Mouse (Mus musculus): Measurements from ENCODE around the gene Lrrn4cl. TPM values are rescaled to one million over a fixed set of nuclear protein-coding genes. Genes with fewer than 3 reads are reported as not detected.

Lrrn4cl gene
- polyA plus RNA-seq, 1 experiment from 2014 or later, result 0.15 TPM

DNA sequence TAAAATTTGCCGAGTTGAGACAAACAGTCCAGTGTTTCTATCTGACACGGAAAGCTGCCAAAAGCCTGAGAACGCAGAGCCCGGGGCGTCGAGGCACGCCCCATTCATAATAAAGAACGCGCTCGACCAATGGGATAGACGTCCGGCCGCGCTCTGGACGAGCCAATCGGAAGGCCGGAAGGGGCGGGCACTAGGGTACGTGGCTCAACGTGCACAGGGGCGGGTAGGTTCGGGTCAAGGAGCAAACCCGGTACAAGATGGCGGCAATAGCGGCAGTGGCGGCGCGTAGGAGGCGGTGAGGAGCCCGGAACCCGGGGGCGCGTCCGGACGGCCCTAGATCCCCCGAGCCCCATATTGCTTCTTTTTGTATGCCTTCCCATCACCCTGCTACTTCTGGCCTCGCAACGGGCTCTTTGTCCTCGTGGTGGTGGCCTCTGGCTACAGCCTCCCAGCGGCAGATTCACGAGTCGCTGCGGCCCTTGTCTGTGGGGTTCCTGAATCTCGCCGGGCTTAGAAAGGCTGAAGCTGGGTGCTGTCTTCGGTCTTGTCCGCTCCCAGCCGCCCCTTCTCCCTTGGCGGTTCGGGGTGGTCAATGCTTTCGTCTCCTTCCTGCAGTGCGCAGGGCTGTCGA lies 47.4 kb downstream of the Lrrn4cl start, which contains the start of gene Ganab:
TSS of gene Ganab (plus strand) at position 207 of the 631 bp plus-strand sequence.
- WGBS (ENCODE audit: insufficient replicate concordance), result under 1% methylated on average over 53 of the region's 53 CpGs
- H3K9me3 ChIP-seq (replicated peaks), result no peaks in the 10 kb centered on the region
- H3K27me3 ChIP-seq, result no peaks in the 10 kb centered on the region
- ATAC-seq (ENCODE audit: insufficient read depth), result peak; percentile 98
- H3K36me3 ChIP-seq (replicated peaks), result peaks cover 47% of the 10 kb centered on the region
- peak within 1 kb of the TSS; percentile 81 for H3K4me2 ChIP-seq
- peak within 1 kb of the TSS; percentile 90 for H3K27ac ChIP-seq (replicated peaks)
- peak within 1 kb of the TSS; percentile 86 for H3K4me3 ChIP-seq (replicated peaks)
- peak within 1 kb of the TSS; percentile 91 for H3K9ac ChIP-seq
- peaks cover 66% of the 10 kb centered on the region for H3K4me1 ChIP-seq (replicated peaks)

GRCm38 (mm10) chr19:8898576-8898975 lies 48.0 kb downstream of the Lrrn4cl start:
- no peak for ATAC-seq (ENCODE audit: insufficient read depth)
- H3K4me1 ChIP-seq (replicated peaks), result peaks cover 61% of the 10 kb centered on the region

DNA sequence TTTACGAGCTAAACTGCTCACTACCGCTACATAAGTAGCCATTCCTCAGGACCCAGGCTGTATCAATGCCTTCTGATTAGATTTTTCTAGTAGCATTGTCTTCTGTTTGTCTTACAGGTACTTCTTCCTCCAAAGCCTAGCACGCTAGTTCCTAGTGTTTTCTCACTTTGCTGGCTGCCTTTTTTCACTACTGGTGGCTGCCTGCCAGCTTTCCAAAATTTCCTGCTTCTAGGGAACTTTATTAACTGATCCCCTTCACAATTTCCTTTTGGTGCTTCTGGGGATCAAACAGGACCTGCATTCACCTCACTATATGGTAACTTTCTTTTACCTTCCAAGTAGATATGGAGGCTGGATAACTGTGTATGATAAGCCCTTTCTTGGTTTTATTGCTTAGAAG lies 48.5 kb downstream of the Lrrn4cl start:
- WGBS (ENCODE audit: insufficient replicate concordance), result 33% methylated on average over 3 of the region's 3 CpGs
- no peaks in the 10 kb centered on the region for H3K9me3 ChIP-seq (replicated peaks)
- ATAC-seq (ENCODE audit: insufficient read depth), result no peak
- peak overlapping the region; percentile 86 for H3K4me3 ChIP-seq (replicated peaks)
- H3K4me1 ChIP-seq (replicated peaks), result peaks cover 56% of the 10 kb centered on the region
- H3K27me3 ChIP-seq, result no peaks in the 10 kb centered on the region
- peak overlapping the region; percentile 31; the same call in 1 of the 2 replicates for H3K27ac ChIP-seq (replicated peaks)
- peak overlapping the region; percentile 81 for H3K4me2 ChIP-seq
- H3K36me3 ChIP-seq (replicated peaks), result peaks cover 58% of the 10 kb centered on the region
- H3K9ac ChIP-seq, result peak overlapping the region; percentile 91

More at GRCm38 (mm10) chr19:8898576-8898975, 48.0 kb downstream of the Lrrn4cl start:
- H3K27ac ChIP-seq (replicated peaks), result peak overlapping the region; percentile 90
- no peaks in the 10 kb centered on the region for H3K27me3 ChIP-seq
- H3K4me2 ChIP-seq, result peak overlapping the region; percentile 81
- H3K4me3 ChIP-seq (replicated peaks), result peak overlapping the region; percentile 86
- peaks cover 53% of the 10 kb centered on the region for H3K36me3 ChIP-seq (replicated peaks)
- 3% methylated on average over 13 of the region's 13 CpGs for WGBS (ENCODE audit: insufficient replicate concordance)
- no peaks in the 10 kb centered on the region for H3K9me3 ChIP-seq (replicated peaks)
- peak overlapping the region; percentile 91 for H3K9ac ChIP-seq

DNA sequence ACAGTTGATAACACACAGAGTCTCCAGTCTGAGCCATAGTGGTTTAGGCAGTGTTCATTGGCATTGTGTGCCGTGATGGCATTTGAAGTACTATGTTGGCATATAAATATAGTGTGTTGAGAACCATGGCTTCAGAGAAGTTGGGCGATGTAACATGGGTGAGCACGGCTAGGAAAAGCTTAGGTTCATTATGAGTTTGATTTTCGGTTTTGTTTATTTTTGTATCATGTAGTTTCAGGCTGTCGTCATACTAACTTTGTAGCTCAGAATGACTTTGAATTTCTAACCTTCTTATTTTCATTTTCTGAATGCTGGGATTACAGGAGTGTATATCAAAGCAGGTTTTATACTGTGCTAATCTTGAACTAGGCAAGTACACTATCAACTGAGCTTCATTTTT lies 52.8 kb downstream of the Lrrn4cl start:
- H3K9me3 ChIP-seq (replicated peaks), result no peaks in the 10 kb centered on the region
- H3K36me3 ChIP-seq (replicated peaks), result peaks cover 69% of the 10 kb centered on the region
- peaks cover 29% of the 10 kb centered on the region for H3K4me1 ChIP-seq (replicated peaks)
- no peak overlapping the region for H3K4me2 ChIP-seq
- H3K4me3 ChIP-seq (replicated peaks), result no peak overlapping the region
- H3K27me3 ChIP-seq, result no peaks in the 10 kb centered on the region
- no peak overlapping the region for H3K27ac ChIP-seq (replicated peaks)
- ATAC-seq (ENCODE audit: insufficient read depth), result no peak
- 84% methylated on average over 5 of the region's 5 CpGs for WGBS (ENCODE audit: insufficient replicate concordance)
- H3K9ac ChIP-seq, result no peak overlapping the region

Small RNA genes within 50 kb of the gene (microRNA-seq; reads per million reads assigned to microRNA genes)
- not detected for gene Mir5136

Other genes starting within 250 kb of the Lrrn4cl start
- gene Slc22a6, start 232.7 kb upstream of the Lrrn4cl start, polyA plus RNA-seq (2015; fragmentation: Nextera tagmentation; extraction: Ambion mirVana), result 0.02 TPM in 1 of 2 replicates, not detected in the other
- 0.02 TPM in 1 of 2 replicates, not detected in the other for gene Chrm1, start 187.0 kb upstream of the Lrrn4cl start, polyA plus RNA-seq (2015; fragmentation: Nextera tagmentation; extraction: Ambion mirVana)
- 124 and 132 TPM in 2 replicates for gene Slc3a2, start 127.4 kb upstream of the Lrrn4cl start, polyA plus RNA-seq (2015; fragmentation: Nextera tagmentation; extraction: Ambion mirVana)
- 48.8 and 53.0 TPM in 2 replicates for gene Wdr74, start 114.9 kb upstream of the Lrrn4cl start, polyA plus RNA-seq (2015; fragmentation: Nextera tagmentation; extraction: Ambion mirVana)
- 0.43 and 0.62 TPM in 2 replicates for gene 1700092M07Rik, start 110.0 kb upstream of the Lrrn4cl start, polyA plus RNA-seq (2015; fragmentation: Nextera tagmentation; extraction: Ambion mirVana)
- 53.5 and 53.8 TPM in 2 replicates for gene Stx5a, start 109.4 kb upstream of the Lrrn4cl start, polyA plus RNA-seq (2015; fragmentation: Nextera tagmentation; extraction: Ambion mirVana)
- gene Nxf1, start 93.7 kb upstream of the Lrrn4cl start, polyA plus RNA-seq (2015; fragmentation: Nextera tagmentation; extraction: Ambion mirVana), result 81.2 and 91.6 TPM in 2 replicates
- gene Tmem223, start 79.8 kb upstream of the Lrrn4cl start, polyA plus RNA-seq (2015; fragmentation: Nextera tagmentation; extraction: Ambion mirVana), result 53.8 and 57.3 TPM in 2 replicates
- gene Tmem179b, start 76.3 kb upstream of the Lrrn4cl start, polyA plus RNA-seq (2015; fragmentation: Nextera tagmentation; extraction: Ambion mirVana), result 90.5 and 96.9 TPM in 2 replicates
- 13.2 and 15.4 TPM in 2 replicates for gene Taf6l, start 64.4 kb upstream of the Lrrn4cl start, polyA plus RNA-seq (2015; fragmentation: Nextera tagmentation; extraction: Ambion mirVana)
- 55.5 and 65.7 TPM in 2 replicates for gene Polr2g, start 52.2 kb upstream of the Lrrn4cl start, polyA plus RNA-seq (2015; fragmentation: Nextera tagmentation; extraction: Ambion mirVana)
- gene Zbtb3, start 48.2 kb upstream of the Lrrn4cl start, polyA plus RNA-seq (2015; fragmentation: Nextera tagmentation; extraction: Ambion mirVana), result 1.2 and 1.3 TPM in 2 replicates
- gene Ttc9c, start 31.4 kb upstream of the Lrrn4cl start, polyA plus RNA-seq (2015; fragmentation: Nextera tagmentation; extraction: Ambion mirVana), result 22.4 and 22.5 TPM in 2 replicates
- 2.2 and 2.6 TPM in 2 replicates for gene Hnrnpul2, start 30.8 kb upstream of the Lrrn4cl start, polyA plus RNA-seq (2015; fragmentation: Nextera tagmentation; extraction: Ambion mirVana)
- not detected in 2 replicates for gene AC129217.1, start 21.0 kb upstream of the Lrrn4cl start, polyA plus RNA-seq (2015; fragmentation: Nextera tagmentation; extraction: Ambion mirVana)
- 29.8 and 33.1 TPM in 2 replicates for gene Bscl2, start 13.3 kb upstream of the Lrrn4cl start, polyA plus RNA-seq (2015; fragmentation: Nextera tagmentation; extraction: Ambion mirVana)
- 0.43 and 0.50 TPM in 2 replicates for gene Gng3, start 11.6 kb upstream of the Lrrn4cl start, polyA plus RNA-seq (2015; fragmentation: Nextera tagmentation; extraction: Ambion mirVana)
- gene Ubxn1, start 20.7 kb downstream of the Lrrn4cl start, polyA plus RNA-seq (2015; fragmentation: Nextera tagmentation; extraction: Ambion mirVana), result 90.4 and 96.5 TPM in 2 replicates
- 29.6 and 29.8 TPM in 2 replicates for gene Uqcc3, start 30.2 kb downstream of the Lrrn4cl start, polyA plus RNA-seq (2015; fragmentation: Nextera tagmentation; extraction: Ambion mirVana)
- gene Lbhd1, start 33.0 kb downstream of the Lrrn4cl start, polyA plus RNA-seq (2015; fragmentation: Nextera tagmentation; extraction: Ambion mirVana), result 22.5 and 42.9 TPM in 2 replicates
- not detected in 2 replicates for gene Gm49403, start 33.2 kb downstream of the Lrrn4cl start, polyA plus RNA-seq (2015; fragmentation: Nextera tagmentation; extraction: Ambion mirVana)
- 46.8 and 49.0 TPM in 2 replicates for gene 1810009A15Rik, start 38.1 kb downstream of the Lrrn4cl start, polyA plus RNA-seq (2015; fragmentation: Nextera tagmentation; extraction: Ambion mirVana)
- 0.29 TPM in 1 of 2 replicates, not detected in the other for gene Gm49416, start 38.2 kb downstream of the Lrrn4cl start, polyA plus RNA-seq (2015; fragmentation: Nextera tagmentation; extraction: Ambion mirVana)
- gene Ints5, start 42.2 kb downstream of the Lrrn4cl start, polyA plus RNA-seq (2015; fragmentation: Nextera tagmentation; extraction: Ambion mirVana), result 21.6 and 26.2 TPM in 2 replicates
- gene Ganab, start 47.3 kb downstream of the Lrrn4cl start, polyA plus RNA-seq (2015; fragmentation: Nextera tagmentation; extraction: Ambion mirVana), result 44.8 and 49.6 TPM in 2 replicates
- gene B3gat3, start 69.6 kb downstream of the Lrrn4cl start, polyA plus RNA-seq (2015; fragmentation: Nextera tagmentation; extraction: Ambion mirVana), result 20.6 and 25.8 TPM in 2 replicates
- gene Rom1, start 78.6 kb downstream of the Lrrn4cl start, polyA plus RNA-seq (2015; fragmentation: Nextera tagmentation; extraction: Ambion mirVana), result 2.8 TPM in 2 replicates
- gene Eml3, start 78.8 kb downstream of the Lrrn4cl start, polyA plus RNA-seq (2015; fragmentation: Nextera tagmentation; extraction: Ambion mirVana), result 13.1 and 14.6 TPM in 2 replicates
- 79.0 and 85.9 TPM in 2 replicates for gene Mta2, start 91.1 kb downstream of the Lrrn4cl start, polyA plus RNA-seq (2015; fragmentation: Nextera tagmentation; extraction: Ambion mirVana)
- 13.7 and 14.6 TPM in 2 replicates for gene Tut1, start 103.1 kb downstream of the Lrrn4cl start, polyA plus RNA-seq (2015; fragmentation: Nextera tagmentation; extraction: Ambion mirVana)
- 177 and 180 TPM in 2 replicates for gene Eef1g, start 116.3 kb downstream of the Lrrn4cl start, polyA plus RNA-seq (2015; fragmentation: Nextera tagmentation; extraction: Ambion mirVana)
- gene Ahnak, start 138.5 kb downstream of the Lrrn4cl start, polyA plus RNA-seq (2015; fragmentation: Nextera tagmentation; extraction: Ambion mirVana), result 2.5 and 3.0 TPM in 2 replicates
- gene Scgb1a1, start 237.2 kb downstream of the Lrrn4cl start, polyA plus RNA-seq (2015; fragmentation: Nextera tagmentation; extraction: Ambion mirVana), result not detected in 2 replicates